Mouse (Mus musculus): ENCODE measurements around the gene H2-Q10.

DNA sequence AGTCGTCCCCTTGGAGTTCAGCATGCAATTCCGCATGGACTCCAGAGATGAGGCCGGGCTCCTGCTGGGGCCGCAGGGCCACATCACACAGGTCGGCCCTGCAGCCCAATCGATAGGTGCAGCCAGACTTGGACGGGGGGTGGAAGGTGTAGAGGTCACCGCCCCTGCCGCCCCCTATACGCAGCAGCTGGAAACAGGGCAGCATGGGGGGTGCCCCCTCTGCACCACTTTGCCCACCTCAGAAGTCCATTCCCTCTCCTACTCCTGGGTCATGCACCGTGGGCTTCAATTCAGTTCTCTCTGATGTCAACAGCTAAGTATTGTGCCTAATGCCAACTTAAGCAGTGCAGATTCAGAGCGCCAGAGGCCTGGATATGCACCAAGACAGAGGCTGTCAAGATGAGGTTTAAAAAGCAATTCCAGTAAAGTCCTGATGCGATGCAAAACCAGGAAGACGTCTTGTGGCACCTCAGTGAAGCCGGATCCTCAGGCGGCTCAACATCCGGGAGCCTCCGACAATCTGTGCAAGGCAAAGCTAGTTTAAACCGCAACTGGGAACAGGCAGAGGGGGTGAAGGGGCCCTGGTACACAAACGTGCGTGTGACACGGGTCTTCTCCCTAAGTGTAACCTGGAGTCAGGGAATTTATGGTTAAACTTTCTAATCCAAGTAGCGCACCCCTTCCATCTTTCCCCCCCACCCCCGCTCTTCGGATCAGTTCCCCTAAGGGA lies 46.2 kb downstream of the H2-Q10 start:
- TF ChIP-seq GATA1 (IDR thresholded peaks at IDR 0.05; ENCODE audit: low read length) (no peak), TAL1 (IDR thresholded peaks at IDR 0.05; ENCODE audit: low read length) (no peak)
